Mouse (Mus musculus): Measurements from ENCODE around the gene Casp12. TPM values are rescaled to one million over a fixed set of nuclear protein-coding genes. Genes with fewer than 3 reads are reported as not detected.

The Casp12 gene
- total RNA-seq (2023; ENCODE audit: inconsistent age), result 0.29 to 1.1 TPM (median 0.56 TPM) in 4 replicates

GRCm38 (mm10) chr9:5345291-5345898 lies at the start of gene Casp12:
Gene Casp12, plus strand, starts transcription at chr9:5345430.

GRCm38 (mm10) chr9:5298329-5299131 lies 46.7 kb upstream of the Casp12 start, which contains the start of gene Casp1:
Gene Casp1, plus strand, starts transcription at chr9:5298517.

GRCm38 (mm10) chr9:5308561-5308960 lies 36.7 kb upstream of the Casp12 start, which contains the start of gene Casp4:
Gene Casp4, plus strand, starts transcription at chr9:5308828.

Other genes starting within 250 kb of the Casp12 start
- gene Casp1, start 46.9 kb upstream of the Casp12 start, total RNA-seq (2023; ENCODE audit: inconsistent age), result 32.1 to 43.4 TPM (median 38.2 TPM) in 4 replicates
- gene Casp4, start 36.6 kb upstream of the Casp12 start, total RNA-seq (2023; ENCODE audit: inconsistent age), result 36.2 to 48.5 TPM (median 41.5 TPM) in 4 replicates

Measured in B cell, adult (primary cell).